Mouse (Mus musculus) E14TG2a.4 (cell line): ENCODE data around the gene Prkci.
A peak's percentile ranks its signal among the peaks of the same experiment; 100 is the strongest.

Experiments used
- H3K27me3 ChIP-seq: 2 replicates; pipeline ENCODE4 v1.6.1; 2014; ENCODE audit warnings: low read length, control low read depth; ENCODE audit not compliant: insufficient read depth
- H3K36me3 ChIP-seq: 2 replicates; pipeline ENCODE4 v1.6.1; 2014; ENCODE audit warnings: low read length, control low read depth; ENCODE audit not compliant: insufficient read depth
- H3K4me1 ChIP-seq: replicated peaks from 2 replicates; pipeline ENCODE4 v1.6.1; 2014; ENCODE audit warnings: low read depth, low read length, control low read depth
- H3K4me3 ChIP-seq: replicated peaks from 2 replicates; pipeline ENCODE4 v1.5.1; 2014; ENCODE audit warnings: mild to moderate bottlenecking, low read length
- H3K9me3 ChIP-seq: 2 replicates; pipeline ENCODE4 v1.6.1; 2014; ENCODE audit warnings: low read length, control low read depth
- CTCF ChIP-seq: conservative IDR thresholded peaks from 2 replicates; pipeline ENCODE4 v1.5.1; 2014; ENCODE audit warnings: low read length
- NANOG ChIP-seq: IDR thresholded peaks from 2 replicates; pipeline ENCODE4 v1.6.1; 2014; ENCODE audit warnings: borderline replicate concordance, low read length, mixed read lengths
- POU5F1 ChIP-seq: IDR thresholded peaks from 2 replicates; pipeline ENCODE4 v1.6.1; 2014; ENCODE audit warnings: low read length, borderline replicate concordance

The Prkci gene

DNA sequence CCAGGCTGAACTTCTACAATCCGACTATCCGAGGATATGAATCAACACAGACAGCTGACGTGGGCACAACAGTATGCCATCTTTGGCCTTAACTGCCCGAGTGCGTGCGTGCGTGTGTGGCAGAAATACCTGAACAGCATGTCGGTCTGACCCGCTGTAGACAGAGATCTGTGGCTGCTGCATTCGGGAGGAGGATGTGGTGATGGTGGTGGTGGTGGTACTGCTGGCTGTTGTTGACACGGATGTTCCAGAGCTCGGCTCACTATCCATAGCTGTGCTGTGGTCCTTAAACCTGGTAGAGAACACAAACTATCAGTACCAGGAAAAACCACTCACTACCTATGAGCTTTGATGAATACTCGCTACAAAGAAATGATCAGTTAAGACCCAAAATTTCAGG, 29.9 kb upstream of the Prkci start:
- no peak overlapping the region for H3K4me3 ChIP-seq
- peaks cover 48% of the 10 kb centered on the region for H3K36me3 ChIP-seq
- peaks cover 4% of the 10 kb centered on the region; the same call in 1 of the 2 replicates for H3K9me3 ChIP-seq
- H3K4me1 ChIP-seq = peaks cover 21% of the 10 kb centered on the region
- no peak for TF ChIP-seq POU5F1
- TF ChIP-seq NANOG = no peak
- no peak for TF ChIP-seq CTCF
- no peaks in the 10 kb centered on the region for H3K27me3 ChIP-seq

DNA sequence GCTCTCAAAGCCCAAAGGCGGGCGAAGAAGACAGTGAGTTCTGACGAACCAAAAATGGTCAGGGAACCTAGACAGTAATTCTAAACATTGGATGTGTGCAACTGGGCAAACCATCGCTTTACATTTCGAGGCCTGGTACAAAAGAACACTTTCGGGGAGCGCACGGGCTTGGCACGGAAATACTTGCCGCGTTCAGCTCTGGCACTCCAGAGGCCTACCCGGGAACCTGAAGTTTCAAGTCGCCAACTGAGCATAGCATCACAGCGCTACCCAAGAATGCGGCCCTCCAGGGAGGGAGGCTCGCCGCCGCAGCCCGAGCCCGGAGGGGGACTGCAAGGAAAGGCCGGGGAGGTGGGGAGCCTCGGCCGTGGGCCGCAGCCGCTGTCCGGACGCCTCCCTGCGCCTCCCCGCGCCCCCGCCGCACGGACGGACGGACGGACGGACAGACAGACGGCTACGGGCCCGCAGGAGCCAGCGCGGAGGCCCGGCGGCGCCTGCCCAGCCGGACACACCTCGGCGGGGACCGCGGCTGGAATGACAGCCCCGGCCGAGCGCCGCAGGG, 26.9 kb upstream of the Prkci start:
- no peak for TF ChIP-seq POU5F1
- no peak for TF ChIP-seq NANOG
- TF ChIP-seq CTCF = no peak
- Histone ChIP-seq H3K4me3 (peak overlapping the region; percentile 99), H3K4me1 (peaks cover 27% of the 10 kb centered on the region), H3K9me3 (no peaks in the 10 kb centered on the region), H3K27me3 (no peaks in the 10 kb centered on the region), H3K36me3 (peaks cover 24% of the 10 kb centered on the region)

DNA sequence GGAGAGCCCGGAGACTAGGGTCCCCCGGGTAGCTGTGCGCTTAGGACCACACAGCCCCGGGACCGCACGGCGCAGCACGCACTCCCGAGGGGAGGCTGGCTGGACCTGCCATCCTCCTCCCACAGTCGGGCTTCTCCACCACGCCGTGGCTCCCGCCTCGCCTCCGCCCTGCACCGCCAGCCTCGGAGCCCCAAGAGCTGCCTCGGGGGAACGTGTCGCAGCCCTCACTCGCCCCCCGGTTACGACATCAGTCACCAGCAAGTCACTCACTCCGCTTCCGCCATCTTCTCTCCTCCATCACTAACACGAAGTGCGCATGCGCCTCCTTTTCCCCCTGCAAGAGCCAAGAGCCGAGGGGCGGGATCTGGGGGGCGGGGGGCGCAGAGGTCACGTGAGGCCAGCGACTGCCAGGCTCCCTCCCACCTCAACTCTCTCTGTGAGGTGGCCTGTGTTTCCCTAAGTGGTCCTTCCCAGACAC, 26.4 kb upstream of the Prkci start, which contains the start of gene Phc3:
Phc3 (minus strand) TSS at position 312 of the 478 bp plus-strand sequence.
- no peaks in the 10 kb centered on the region for H3K9me3 ChIP-seq
- H3K36me3 ChIP-seq = peaks cover 18% of the 10 kb centered on the region
- no peaks in the 10 kb centered on the region for H3K27me3 ChIP-seq
- H3K4me3 ChIP-seq = peak within 1 kb of the TSS; percentile 99
- peaks cover 27% of the 10 kb centered on the region for H3K4me1 ChIP-seq
- TF ChIP-seq POU5F1 = no peak
- TF ChIP-seq CTCF = no peak
- TF ChIP-seq NANOG = no peak

DNA sequence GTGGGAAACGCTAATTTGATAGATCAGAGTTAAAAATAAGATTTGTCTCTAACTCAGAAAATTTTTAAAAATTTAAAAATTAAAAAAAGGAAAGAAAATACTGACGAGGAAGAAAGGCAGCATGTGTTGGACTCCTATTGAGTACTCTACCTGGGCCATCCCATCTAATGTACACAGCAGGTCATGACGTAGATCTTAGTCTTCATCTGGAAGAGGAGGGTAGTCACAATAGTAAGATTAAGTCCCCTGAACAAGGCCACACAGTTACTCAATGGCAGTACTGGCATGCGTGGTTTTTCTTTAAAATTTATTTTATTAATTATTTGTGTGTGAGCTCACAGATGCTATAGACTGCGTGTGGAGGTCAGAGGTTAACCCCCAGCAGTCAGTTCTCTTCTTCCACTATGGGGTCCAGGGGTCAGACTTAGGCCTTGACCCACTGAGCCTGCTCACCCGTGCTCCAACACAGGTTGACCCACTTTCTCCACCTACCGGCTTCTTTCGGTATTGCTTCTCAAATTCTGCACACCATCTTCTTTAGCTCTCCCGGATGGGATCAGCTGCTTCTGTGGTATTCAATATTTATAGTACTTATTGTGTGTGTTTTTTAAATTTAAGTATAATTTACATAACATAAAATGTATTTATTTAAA, 20.3 kb upstream of the Prkci start:
- Histone ChIP-seq H3K9me3 (no peaks in the 10 kb centered on the region), H3K4me3 (no peak overlapping the region), H3K27me3 (no peaks in the 10 kb centered on the region; the same call in 1 of the 2 replicates), H3K4me1 (peaks cover 18% of the 10 kb centered on the region), H3K36me3 (no peaks in the 10 kb centered on the region)
- TF ChIP-seq NANOG = no peak
- TF ChIP-seq CTCF = peak; percentile 87
- TF ChIP-seq POU5F1 = no peak

DNA sequence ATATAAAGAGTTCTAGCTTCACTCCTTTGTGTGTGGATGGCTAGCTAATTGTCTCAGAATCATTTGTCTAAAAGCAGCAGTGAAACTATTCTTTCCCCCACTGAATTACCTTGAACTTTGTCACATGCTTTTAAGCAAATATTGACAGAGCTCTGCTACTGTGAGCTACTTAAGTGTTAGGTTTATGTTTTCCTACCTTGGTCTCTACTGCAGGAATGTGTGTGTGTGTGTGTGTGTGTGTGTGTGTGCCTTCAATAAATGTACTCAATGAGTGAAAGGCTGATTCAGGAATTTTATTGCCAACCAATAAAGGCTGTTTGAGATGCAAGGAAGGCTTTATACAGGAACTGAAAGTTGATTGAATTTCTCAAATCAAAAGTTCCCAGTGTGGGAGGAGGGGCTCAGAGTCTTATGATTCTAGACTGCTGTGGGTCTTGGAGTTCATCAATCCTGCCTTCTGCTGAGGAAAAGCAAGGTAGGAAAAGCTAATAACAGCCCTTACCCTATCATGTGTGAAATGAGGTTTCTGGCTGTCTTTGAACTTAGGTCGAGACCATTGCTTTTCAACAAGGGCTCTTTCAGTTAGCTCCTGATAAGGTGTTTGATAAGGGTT, 18.4 kb upstream of the Prkci start:
- H3K4me3 ChIP-seq = no peak overlapping the region
- TF ChIP-seq NANOG (no peak), CTCF (no peak), POU5F1 (no peak)
- H3K9me3 ChIP-seq = no peaks in the 10 kb centered on the region
- peaks cover 23% of the 10 kb centered on the region for H3K4me1 ChIP-seq
- no peaks in the 10 kb centered on the region; the same call in 1 of the 2 replicates for H3K27me3 ChIP-seq
- no peaks in the 10 kb centered on the region for H3K36me3 ChIP-seq

DNA sequence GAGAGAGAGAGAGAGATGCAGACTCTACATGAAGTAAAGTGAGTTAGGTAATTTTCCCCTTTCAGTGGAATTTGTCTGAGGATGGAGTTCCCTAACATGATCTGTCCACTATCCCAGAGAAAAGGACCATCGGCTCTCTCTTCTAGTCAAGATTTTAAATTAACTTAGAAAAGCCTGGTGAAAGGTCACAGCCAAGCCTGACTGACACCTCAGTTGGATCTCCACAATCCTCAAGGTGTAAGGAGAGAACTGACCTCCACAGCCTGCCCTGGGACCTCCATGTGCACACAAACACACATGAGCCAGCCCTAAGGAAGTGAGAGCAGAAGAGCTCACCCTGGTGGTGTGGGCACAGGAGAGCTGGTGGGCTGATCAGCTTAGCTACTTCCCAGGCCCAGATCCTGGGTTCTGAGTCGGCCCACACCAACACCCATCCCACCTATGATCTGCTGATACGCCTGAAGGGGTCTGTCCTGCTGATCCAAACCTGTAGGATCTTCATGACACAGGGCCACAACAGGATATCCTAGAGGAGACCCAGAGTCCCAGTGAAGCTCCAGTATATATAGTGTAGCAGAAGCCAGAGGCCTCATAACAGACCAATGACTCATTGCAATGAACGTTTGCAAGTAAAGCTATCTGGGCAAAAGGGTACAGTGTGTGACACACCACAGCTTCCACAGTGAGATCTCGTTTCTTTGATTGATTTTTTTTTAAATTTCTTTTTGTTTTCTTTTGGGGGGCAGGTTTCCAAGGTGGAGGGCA, 13.7 kb upstream of the Prkci start:
- Histone ChIP-seq H3K9me3 (peaks cover 2% of the 10 kb centered on the region), H3K27me3 (no peaks in the 10 kb centered on the region), H3K36me3 (no peaks in the 10 kb centered on the region), H3K4me1 (peaks cover 6% of the 10 kb centered on the region), H3K4me3 (no peak overlapping the region)
- TF ChIP-seq CTCF (no peak), NANOG (no peak), POU5F1 (no peak)

DNA sequence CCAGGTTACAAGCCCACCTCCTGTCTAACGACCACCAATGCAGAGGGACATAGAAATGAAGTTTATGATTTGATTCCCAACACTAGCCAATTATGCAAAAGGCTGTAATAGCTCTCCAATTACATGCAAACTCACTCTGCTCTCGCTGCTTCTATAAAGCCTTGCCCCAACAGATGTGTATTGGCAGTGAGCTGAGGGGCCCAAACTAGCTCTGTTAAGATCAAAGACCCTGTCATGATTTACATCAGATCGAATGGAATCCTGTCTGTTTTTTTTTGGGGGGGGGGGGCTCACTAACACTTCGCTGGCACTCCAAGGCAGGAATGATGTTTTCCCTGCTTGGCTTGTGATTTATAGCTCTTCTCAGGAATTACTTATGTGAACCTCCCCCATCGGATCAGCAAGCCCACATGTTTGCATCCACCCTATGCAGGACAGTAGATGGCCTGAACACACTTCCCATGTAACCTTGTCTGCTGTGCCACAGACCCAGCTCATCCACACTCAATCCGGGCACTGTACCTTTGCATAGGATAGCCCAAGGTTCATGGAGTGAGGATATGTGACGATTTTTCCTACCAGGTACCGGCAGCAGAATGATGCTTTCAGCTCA, 12.5 kb upstream of the Prkci start:
- no peaks in the 10 kb centered on the region for H3K27me3 ChIP-seq
- no peaks in the 10 kb centered on the region for H3K36me3 ChIP-seq
- TF ChIP-seq CTCF (no peak), POU5F1 (no peak), NANOG (no peak)
- no peak overlapping the region for H3K4me3 ChIP-seq
- H3K4me1 ChIP-seq = peaks cover 6% of the 10 kb centered on the region
- peaks cover 9% of the 10 kb centered on the region for H3K9me3 ChIP-seq
